Mouse (Mus musculus) regulatory T cell (primary cell): ENCODE data around the gene Gm49380.

Experiments used
- in situ Hi-C: fragments of 300-600 bp; cut with MboI, MseI; formaldehyde crosslinking; loops from one replicate; pipeline ENCODE4 v1.15.1; 2025; ENCODE audit warnings: high pct_unique_total_duplicates

The Gm49380 gene

DNA sequence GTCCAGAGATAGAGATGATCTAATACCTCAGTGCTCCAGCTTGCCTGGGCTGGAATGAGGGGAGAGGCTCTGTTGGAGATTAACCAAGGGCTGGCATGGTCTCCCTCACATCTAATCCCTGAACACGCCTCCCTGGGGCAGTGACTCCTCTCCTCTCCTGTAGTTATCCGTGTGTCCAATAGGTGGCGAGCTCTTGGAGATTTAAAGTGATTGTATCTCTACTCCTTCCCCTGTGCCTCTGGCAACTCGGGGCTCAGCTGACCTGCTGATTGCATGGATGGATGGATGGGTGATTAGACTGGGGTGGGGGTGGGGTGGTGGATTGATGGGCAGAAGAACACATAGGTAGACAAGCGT, 36.6 kb downstream of the Gm49380 start:
- in situ Hi-C loops, result loop anchor here (25.0 kb wide), 1 partner anchor 539 kb away; no protein-coding TSS in a partner anchor

DNA sequence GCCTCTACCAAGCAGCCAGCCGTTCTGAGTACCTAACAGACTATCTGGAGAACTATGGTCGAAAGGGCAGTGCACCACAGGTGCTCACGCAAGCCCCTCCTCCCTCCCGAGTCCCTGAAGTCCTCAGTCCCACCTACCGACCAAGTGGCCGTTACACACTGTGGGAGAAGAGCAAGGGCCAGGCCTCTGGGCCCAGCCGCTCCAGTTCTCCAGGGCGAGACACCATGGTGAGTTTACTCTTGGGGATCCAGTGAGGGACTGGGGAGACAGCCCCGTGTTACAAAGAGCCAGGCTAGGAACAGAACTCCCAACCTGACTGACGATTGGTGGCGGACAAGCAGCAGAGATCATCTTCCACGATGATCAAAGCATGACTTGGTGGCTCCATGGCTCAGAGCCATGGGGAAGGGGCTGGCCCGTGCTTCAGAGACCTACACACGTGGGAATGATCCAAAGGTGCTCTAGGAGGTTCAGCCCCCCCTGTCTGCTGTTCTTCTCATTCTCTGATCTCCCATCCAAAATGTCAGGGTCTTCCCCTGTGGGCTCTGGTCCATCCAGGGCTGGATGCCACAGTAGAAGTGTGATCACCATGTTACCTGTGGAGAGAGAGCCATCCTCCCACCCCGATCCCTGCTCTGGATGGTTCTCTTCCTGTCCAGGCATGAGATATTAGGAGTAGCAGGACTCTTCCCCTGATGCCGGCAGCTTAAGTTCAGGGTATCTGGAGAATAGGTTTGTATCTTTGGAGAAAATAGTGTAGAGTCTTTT, 37.1 kb downstream of the Gm49380 start:
- in situ Hi-C loops, result loop anchor here (25.0 kb wide), 1 partner anchor 539 kb away; no protein-coding TSS in a partner anchor

DNA sequence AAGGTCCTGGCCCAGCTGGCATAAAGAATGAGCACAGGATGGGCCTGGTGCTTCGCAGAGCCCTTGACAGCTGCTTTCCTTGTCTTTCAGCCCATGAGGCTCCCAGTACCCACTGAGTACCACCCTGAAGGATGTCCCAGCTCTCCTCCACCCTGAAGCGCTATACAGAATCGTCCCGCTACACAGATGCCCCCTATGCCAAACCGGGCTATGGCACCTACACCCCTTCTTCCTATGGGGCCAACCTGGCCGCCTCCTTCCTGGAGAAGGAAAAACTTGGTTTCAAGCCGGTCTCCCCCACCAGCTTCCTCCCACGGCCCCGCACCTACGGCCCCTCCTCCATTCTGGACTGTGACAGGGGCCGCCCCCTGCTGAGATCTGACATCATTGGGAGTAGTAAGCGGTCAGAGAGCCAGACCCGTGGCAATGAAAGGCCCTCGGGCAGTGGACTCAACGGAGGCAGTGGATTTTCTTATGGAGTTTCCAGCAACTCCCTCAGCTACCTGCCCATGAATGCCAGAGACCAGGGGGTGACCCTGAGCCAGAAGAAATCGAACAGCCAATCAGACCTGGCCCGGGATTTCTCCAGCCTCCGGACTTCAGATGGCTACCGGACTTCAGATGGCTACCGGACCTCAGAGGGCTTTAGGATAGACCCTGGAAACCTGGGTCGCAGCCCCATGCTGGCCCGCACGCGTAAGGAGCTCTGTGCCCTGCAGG, 37.9 kb downstream of the Gm49380 start:
- in situ Hi-C loops, result loop anchor here (25.0 kb wide), 1 partner anchor 538 kb away; no protein-coding TSS in a partner anchor

DNA sequence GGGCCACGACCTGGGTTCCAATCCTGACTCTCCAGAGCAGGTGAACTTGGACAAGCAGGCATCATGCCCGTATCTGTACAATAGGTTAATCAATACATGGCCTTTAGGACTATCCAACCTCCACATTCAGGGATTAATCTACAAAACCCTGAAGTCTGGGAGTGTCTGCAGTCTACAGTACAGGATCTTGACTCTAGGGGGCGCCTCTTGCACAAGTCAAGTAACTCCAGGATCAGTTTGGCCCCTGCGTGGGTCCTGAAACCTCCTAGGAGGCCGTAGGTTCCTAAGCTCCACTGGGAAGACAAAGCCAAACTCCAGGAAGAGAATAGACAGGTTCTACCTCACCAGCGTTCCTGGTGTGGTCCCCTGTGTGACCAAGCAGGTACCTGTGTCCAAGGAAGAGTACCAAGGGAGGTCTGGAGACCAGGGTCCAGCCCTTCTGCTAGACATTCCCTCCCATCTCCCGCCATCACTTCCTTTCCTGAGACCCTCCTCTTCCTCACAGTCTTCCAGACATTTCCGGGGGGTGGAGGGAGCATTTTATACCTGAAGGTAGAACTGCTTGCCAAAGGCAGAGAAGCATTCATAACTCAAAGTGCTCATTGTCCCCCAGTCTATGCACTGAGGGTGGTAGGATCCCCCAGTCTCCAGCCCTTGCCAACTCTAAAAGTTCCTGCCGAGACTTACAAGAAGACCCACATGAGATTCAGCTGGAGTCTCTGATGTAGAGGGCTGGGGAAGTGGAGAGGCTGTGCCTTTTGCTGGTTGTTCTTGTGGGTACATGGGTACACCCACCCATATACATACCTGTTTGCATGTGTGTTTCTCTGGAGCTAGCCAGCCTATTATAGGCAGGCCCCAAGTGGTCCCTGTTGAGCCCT, 38.7 kb downstream of the Gm49380 start:
- in situ Hi-C loops, result loop anchor here (25.0 kb wide), 1 partner anchor 537 kb away; no protein-coding TSS in a partner anchor

DNA sequence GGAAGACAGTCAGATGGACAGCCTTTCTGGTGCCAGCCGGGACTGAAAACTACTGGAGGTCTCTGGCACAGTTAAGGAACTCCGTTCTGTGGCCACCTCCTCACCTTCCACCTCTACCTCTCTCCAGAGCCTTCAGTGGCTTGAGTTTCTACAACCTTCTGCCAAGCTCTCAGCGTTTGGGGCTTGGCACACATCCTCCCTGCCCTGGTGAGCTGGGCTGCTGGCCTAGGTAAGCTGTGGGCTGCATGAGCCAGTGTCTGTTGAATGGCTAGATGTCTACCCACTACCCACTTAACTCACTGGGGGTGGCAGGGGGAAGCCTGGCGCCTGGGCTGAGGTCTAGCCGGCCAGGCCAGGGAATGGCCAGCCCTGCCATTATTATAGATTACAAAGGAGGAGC, 40.2 kb downstream of the Gm49380 start:
- in situ Hi-C loops, result no loop called here

DNA sequence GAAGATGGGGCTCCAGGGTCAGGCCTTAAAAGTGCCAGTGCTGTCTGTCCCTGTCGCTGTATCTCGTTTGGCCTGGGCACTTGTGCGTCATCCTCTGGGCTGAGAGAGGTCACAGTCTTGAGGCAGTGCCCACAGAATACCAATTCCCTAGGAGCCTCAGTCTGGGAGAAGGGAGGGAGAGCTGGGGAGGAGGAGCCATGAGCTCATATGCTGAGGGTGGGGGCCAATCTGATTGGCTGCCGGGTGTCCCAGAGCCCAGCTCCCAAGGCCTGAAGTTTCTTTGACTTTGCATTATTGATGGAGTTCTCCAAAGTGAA, 40.7 kb downstream of the Gm49380 start:
- in situ Hi-C loops, result no loop called here

DNA sequence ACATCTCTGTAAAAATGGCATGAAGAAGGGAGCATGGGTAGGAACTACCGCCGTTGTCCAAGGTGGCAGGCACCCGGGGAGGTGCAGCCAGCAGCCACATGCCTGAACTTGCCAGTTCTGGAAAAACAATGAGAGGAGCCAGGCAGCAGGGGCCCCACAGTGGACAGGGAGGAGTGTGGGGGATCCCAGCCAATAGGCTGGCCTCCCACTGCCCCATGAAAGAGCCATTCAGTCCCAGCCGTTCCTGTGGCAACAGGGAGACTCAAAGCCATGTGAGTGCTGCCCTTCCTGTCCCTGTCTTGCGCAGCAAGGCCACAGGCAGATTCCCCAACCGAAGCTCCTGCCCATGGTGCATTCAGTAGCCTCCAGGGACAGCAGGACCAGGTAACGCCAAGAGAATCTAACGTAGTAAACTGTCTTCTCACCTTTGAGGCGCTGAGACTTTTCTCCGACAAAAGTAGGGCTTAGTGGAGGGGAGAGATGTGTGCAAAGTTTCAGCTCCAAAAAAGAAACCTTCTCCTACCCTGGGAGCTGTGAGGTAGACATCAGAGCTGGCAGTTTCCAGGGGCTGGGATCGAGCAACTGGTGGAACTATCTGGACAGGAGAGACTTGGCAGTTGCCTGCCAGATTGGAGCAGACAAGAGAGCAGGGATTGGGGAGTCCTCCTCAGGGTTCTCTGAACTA, 41.2 kb downstream of the Gm49380 start:
- in situ Hi-C loops, result no loop called here

DNA sequence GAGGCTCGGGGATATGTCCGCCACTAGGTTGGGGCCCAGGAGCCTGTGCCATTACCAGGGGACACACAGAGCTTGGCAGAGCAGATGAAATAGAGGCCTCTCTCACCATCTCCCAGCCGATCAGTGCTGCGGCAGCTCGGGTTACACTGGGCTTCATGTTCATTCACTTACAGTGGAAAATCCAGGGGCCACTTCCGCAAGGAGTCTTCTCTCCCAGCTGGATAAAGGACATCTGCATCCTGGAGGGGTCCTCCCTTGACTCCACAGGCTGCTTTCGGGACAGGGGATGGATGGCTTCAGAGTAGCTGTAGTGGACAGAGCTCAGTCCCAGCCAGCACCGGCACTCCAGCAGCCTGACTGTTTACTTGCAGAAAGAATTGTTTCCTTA, 42.5 kb downstream of the Gm49380 start:
- in situ Hi-C loops, result no loop called here

DNA sequence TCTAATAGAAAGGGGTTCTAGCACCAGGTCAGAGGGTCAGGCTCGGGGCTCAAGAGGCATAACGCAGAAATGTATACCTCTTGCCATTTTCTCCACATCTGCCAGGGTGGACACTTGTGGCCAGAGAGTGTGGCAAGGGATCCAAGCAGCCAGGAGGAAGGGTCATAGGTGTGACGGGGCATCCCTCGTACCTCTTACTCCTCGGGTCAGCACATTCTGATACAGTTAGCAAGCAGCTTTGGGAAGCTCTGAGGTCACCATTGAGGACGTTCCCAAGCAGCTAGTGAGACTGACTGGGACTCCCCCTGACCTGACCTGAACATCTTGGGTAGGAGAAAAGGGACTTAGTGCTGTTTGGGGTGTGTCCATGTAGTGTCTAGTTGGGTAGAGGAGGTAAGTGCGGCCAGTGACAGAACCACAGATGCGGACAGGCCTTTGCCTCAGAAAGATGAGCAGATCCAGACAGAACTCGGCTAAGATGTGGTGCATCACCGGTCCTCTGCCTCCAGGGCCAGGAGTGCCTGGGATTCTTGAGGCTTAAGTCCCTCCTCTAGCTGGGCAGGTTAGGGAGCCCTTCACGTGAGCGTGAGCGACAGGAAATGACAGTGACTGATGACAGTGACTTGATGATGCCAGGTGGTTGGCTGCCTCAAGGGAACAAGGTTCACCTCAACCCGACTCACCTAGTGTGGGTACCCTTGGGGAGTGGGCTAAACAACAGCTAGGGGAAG, 43.0 kb downstream of the Gm49380 start:
- in situ Hi-C loops, result no loop called here

DNA sequence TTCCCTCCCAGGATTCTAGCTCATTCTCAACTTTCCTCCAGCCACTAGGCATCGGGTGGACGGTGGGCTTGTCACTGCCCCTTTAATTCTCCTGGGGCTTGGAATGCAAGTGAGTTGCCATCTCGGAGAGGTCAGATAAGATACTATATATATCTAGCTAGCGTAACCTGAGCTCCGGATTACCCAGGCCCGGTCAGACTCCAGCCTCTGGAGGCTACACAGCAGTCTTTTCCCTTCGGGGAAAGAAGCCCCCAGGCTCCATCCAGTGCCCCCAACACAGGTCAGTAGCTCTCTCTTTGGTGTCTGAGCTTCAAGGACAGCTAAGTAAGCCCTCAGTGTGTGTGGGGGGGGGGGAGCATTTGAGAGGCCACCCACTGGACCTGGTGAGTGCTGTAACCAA, 44.0 kb downstream of the Gm49380 start:
- in situ Hi-C loops, result no loop called here

DNA sequence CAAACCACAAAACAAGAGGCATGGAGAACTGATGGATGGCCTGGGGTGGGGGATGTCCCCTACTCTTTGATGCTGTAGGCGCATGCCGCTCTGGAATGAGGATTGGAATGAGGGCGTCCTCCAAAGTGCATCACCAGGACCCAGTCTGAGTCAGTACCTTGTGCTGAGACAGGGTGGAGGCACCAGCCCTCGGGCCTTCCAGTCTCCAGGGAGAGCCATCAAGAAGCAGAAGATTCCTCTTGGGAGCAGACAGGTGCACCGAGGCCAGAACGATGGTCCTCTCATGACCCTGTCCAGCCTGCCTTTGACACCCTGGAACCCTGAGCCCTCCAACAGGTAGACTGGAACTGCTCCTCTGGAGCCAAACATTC, 45.4 kb downstream of the Gm49380 start:
- in situ Hi-C loops, result no loop called here

DNA sequence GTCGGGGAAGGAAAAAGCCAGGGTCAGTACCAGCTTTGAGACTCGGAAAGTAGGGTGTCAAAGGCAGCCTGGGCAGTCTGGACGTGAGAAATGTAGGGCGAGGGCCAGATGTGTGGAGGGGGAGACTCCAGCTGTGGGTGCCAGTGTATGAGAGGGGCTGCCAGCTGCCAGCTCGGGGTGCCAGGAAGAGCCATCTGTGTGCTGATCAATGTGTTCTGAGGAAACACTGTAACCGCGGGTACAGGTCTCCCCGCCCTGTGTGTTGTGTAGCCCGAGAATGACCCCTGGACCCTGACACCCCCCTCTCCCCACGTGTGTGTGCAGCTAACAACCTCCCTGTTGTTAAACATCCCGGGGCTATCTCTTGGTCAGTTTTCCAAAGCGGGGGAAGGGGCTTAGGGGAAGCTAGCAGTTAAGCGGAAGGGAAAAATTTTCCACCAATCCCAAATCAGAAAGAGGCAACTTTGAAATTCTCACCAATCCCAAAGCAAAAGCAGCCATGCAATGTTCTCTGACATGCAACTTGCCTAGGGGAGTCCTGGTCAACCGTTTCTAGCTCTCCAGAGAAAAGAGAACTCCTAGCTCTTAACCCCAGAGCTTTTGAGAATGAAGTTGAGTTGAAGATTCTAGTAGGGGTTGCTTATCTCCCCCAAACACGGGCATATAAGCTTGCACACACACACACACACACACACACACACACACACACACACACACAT, 45.9 kb downstream of the Gm49380 start:
- in situ Hi-C loops, result no loop called here

DNA sequence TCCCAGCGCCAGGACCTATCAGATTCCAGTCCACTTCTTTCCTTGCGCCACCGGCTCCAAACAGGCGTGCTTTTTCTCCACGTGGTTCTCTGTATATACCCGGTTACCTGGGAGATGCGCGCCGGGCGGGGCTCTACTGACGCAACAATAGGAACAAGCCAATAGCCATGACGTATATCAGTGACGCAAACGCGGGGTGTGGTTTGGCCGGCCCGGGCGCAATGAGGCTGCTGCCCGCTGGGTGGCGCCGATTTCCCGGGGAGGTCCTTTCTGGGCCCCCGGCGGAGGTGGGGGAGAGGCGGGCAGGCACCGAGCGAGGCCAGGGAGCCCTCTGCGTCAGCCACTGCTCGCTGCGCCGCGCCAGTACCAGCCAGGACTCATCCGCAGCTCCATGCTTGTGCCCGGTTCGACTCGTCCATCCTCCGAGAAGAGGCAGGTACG, 46.5 kb downstream of the Gm49380 start, which contains the start of gene Usp2:
TSS of gene Usp2 (plus strand) at position 237 of the 441 bp plus-strand sequence.
- in situ Hi-C loops, result no loop called here

DNA sequence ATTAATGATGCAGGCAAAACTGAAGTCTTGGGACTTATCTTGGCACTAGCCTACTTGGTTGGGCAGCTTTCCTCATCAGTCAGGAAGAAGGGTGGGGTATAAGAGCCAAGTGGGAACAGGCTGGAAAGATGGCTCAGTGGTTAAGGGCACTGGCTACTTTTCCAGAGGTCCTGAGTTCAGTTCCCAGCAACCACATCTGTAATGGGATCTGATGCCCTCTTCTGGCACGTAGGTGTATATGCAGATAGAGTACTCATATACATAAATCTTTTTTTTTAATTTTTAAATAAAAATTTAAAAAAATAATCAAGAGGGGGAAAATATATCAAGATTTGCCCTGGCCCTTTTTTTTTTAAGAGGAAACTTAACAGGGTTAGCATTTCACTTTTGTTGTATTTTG, 48.1 kb downstream of the Gm49380 start:
- in situ Hi-C loops, result no loop called here

DNA sequence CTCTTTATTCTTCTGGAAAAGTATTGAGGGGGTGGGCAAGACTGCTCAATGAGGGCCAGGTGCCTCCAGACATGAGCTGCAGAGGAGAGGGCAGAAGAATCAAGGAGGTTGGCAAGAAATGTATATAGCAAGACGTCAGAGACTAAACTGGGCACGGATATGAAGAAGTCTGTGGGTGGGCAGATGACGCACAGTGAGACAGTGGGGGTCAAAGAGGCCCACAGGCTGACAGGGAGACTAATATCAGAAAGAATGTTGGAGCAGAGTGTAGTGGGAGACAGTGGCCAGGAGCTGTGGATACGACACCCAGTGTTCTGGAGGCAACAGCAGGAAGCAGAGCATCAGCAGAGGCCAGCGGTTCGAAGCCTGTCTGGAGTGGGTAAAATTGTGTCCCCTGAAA, 54.7 kb downstream of the Gm49380 start:
- in situ Hi-C loops, result no loop called here

DNA sequence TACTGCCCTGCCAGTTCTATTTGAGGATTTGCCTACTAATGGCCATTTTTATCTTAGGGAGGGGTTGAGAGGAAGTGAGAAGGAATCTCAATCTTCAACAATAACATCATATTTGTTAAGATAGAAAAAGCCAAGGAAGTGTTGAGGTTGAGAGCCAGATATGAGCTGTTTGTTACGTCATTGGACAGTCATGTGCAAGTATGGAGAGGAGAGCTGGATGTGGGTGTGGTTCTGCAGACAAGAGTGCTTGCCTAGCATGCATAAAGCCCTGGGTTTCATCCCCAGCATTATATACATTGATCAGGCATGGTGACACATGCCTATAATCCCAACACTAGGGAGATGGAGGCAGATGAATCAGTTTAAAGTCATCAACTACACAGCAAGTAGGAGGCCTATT, 59.4 kb downstream of the Gm49380 start:
- in situ Hi-C loops, result no loop called here

DNA sequence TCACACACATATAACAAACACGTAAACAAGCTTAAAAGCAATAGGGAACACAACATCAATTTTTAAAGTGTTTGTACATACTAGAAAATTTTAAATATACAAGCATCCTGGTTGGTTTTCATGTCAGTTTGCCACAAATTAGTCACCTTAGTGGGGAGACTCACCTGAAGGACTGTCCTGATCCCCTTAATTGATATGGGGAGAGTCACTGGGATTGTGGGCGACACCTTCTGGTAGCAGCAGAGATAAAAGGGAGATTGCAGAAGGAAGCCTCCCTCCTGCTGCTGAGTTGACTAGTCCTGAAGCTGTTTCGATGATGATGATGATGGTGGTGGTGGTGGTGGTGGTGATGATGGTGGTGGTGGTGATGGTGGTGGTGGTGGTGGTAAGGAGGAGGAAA, 60.4 kb downstream of the Gm49380 start:
- in situ Hi-C loops, result no loop called here

DNA sequence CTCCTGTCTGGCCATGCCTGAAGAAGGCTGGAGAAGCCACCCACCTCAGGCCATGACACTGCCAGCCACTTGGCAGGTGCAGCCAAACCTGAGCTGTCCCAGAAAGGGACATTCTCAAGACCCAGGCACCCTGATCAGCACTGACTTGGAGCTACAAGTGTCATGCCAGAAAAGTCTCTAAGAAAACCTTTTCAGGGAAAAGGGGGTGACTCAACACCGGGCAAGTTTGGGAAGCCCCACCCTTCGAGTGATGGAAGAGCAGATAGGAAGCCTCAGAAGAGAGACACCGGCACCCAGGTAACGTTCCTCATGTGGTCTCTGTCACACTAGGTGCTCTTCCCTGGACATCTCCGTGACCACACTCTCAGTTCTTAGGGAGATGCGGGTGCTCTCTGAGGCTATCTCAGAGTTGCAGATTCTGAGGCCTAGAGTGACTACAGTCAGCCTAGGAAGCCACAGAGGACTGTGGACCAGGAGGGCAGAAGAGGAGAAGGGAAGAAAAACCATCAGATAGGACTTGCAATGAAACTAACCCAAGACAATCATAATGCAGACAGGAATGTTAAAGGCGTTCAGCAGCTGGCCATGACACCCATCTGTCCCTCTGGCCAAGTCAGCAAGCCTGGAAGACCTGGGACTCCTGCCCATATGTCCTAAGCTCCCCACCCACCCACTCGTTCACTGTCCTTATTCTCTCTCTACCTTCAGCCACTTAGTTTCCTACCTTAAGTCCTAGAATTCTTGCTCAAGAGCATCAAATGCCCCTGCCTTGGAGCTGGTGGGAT, 63.7 kb downstream of the Gm49380 start:
- in situ Hi-C loops, result loop anchor here (5.0 kb wide), 2 partner anchors 37 to 62 kb away; no protein-coding TSS in a partner anchor
